Mouse (Mus musculus) megakaryocyte, embryonic 14.5 days (primary cell): Measurements from ENCODE around the gene Hsp90aa1.

Experiments used
- FLI1 ChIP-seq: IDR thresholded peaks from 2 replicates; pipeline ENCODE4 v1.6.1; 2012; ENCODE audit warnings: low read length, inconsistent platforms, mixed read lengths
- GATA1 ChIP-seq: IDR thresholded peaks from 3 replicates; pipeline ENCODE4 v1.6.1; 2012; ENCODE audit warnings: mixed read lengths, low read length, inconsistent platforms, borderline replicate concordance

DNA sequence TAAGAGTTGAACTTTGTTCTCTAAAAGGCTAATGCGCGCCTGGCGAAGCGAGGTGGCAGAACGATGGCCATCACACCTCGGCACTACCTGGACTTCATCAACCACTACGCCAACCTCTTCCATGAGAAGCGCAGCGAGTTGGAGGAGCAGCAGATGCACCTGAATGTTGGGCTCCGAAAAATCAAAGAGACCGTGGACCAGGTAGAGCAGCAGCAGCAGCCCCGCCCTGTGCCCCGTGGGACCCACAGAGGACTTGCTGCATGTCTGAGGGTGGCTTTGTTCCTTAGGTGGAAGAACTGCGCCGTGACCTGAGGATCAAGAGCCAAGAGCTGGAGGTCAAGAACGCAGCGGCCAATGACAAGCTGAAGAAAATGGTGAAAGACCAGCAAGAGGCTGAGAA lies 51.1 kb downstream of the Hsp90aa1 start:
- TF ChIP-seq GATA1, result no peak
- no peak for TF ChIP-seq FLI1
